Mouse (Mus musculus): ENCODE data around the gene Nlrp4c.
"Not testable (repeated sequence)": the region's sequence is repeated elsewhere in the genome, so short reads cannot be mapped to it uniquely, and the experiment has no call there.

The Nlrp4c gene

DNA sequence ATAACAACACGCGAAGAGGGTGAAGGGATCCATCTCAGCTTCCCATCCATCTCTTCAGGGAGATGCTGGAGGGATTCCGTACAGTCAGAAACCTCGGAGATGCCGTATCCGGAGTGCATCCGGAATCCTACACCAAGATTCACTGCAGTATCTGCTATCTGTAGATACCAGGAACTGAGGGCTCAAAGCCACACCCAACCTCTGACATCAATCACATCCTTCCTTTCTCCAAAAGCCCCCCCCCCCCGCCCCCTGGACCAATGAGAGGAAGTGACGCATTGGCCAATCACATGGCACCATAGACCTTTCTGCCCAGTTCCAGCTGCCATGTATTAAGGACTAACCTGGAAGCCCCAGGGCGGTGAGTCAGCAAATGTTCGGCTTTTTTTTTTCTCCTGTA lies at the start of gene Nlrp4c:
Nlrp4c (plus strand) TSS at position 301 of the 400 bp plus-strand sequence.
- DNase-seq (ENCODE audit: low spot score): no peak

DNA sequence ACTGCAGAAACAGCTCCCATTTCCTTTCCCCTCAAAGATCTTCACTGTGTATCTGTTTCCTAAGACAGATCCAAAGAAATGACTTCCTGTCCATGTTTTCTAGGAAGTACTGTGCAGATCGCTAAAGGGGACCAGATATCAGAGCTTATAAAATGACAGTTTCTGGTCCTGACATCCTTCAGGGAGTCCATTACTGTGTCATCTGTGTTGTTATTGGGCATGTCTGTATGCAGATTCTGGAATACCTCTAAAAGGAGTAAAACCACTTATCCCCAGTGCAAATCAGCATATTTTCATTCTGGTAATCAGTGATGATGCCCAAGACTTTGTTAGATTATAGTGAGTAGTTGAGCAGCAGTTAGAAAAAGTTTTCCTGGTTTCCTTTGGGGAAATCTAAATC lies 34.1 kb upstream of the Nlrp4c start, which contains the start of gene Vmn1r65:
Vmn1r65 (minus strand) TSS at position 101 of the 400 bp plus-strand sequence.
- no peak for DNase-seq (ENCODE audit: low spot score)

DNA sequence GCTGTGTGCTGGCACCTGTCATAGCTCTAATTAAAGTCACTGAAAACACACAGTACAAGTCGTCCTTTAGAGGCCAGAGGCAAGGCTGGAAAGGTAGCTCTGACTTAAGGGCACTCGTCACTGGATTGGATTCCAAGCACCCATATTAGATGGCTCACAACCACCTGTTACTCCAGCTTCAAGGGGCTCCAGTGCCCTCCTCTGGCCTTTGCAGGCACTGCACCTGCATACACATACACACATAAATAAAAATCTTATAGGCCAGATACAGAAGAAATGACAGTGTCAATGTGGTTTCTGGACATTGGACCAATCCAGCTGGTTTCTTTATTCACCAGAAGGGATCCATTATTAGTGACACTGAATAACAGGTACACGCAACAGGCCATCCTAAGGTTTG lies 74.5 kb downstream of the Nlrp4c start:
- no peak for DNase-seq (ENCODE audit: low spot score)

DNA sequence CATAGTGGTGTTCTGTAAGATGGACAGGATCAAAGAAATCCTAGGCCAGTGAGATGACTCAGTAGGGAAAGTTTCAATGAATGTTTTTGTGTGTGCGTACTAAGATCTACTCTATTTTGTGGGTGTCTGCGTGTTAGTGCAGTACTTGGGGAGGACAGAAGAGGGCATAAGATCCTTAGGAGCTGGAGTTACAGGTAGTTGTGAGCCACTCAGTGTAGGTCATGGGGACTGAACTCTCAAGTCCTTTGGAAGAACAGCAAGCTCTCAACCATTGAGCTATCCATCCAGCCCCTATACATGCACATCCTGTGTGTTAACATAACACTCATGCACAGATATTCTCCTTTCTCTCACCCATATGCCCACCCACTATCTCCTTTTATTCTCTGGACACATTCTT lies 75.1 kb downstream of the Nlrp4c start:
- DNase-seq (ENCODE audit: low spot score): not testable (repeated sequence)

DNA sequence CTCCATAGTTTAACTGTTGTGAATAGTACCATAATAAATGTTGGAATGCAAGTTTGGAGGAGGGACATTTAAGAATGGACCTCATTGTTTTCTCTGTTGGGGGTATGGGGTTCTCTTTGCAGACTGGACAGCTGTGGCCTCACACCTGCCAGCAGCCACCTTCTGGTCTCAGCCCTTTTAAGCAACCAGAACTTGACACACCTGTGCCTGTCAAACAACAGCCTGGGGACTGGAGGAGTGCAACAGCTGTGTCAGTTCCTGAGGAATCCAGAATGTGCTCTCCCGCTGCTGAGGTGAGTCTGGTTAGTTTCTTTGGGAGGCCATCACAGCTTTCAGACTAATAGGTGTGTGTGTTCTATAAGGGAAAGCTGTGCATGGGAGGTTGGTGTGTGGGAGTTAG lies 76.2 kb downstream of the Nlrp4c start:
- not testable (repeated sequence) for DNase-seq (ENCODE audit: low spot score)

DNA sequence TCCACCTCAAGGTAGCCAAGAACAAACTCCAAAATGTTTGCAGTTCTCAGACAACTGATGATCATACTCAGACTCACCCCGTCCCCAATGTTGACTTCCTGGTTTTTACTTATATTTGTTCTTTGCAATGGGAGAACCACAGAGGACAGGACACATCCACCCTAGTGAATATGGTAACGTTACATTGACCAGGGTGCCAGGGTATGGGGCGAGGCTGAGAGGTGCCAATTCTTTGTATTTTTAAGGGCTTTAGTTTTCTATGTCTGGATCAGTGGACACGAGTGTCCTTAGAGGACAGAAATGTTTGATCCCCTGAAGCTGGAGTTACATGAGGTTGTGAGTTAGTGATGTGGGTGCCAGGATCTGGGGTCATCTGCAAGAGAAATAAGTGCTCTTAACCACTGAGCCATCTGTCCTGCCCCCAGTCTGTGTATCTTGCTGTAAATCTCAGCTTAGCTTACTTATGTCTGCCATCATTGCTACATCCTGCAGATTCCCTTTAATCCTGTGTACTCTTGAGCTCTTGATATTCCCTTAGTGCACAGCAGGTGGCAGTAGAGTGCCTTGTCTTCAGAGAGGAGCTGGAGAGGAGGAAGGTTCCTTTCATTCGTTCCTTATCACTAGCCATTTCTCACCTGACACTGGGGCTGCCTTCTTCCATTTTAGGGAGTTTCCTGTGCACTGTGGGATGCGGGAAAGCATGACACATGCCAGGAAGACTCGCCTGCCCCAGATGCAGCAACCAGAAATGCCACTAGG lies 81.9 kb downstream of the Nlrp4c start:
- peak; percentile 73 for DNase-seq (ENCODE audit: low spot score)

DNA sequence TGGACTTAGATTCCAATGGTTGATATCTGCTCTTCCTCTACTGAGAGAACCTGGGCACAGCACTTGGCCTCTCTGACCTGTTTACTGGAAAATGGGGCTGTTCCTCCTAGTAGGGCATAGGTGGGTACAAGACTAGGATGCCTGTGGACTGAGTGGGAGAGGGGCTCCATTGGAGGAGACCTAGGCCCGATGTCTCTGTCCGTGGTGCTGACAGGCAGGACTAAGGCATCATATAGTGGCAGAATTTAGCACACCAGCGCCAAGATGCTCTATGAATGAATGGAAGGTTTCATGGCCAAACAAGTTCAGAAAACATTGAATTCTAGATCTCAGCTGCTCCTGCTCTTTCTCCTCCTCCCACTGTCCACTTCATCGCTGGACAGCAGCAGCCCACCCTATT lies 85.4 kb downstream of the Nlrp4c start:
- no peak for DNase-seq (ENCODE audit: low spot score)

DNA sequence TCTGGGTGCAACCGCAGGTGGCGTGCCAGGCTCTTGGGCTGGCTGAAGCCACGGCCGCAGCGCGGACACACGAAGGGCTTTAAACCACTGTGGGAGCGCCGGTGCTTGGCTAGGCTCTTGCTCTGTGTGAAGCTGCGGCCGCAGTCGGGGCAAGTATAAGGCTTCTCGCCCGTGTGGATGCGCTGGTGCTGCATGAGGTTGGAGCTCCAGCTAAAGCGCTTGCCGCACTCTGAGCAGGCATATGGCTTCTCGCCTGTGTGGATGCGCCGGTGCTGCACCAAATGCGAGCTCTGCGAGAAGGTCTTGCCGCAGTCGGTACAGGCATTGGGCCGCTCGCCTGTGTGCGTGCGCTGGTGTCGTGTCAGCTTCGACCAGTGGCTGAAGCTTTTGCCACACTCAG lies 87.7 kb downstream of the Nlrp4c start:
- no peak for DNase-seq (ENCODE audit: low spot score)

DNA sequence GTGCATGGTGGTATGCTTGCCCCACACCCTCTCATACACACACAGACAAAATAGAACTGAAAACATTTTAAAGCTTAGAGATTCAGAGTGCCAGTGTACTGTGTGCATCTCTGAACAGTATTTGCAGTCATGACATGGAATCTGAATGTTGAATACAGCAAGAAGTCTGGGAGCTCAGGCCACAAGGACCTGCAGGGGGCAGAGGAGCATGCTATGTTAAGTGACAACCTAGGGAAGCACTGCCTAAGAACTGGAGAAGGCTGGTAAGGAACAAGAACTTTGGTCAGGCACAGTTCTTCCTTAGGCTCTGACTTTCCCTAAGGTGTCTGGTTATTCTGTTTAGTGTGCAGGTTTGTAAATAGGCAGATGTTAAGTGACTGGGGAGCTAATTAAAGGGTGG lies 91.5 kb downstream of the Nlrp4c start:
- DNase-seq (ENCODE audit: low spot score): no peak

DNA sequence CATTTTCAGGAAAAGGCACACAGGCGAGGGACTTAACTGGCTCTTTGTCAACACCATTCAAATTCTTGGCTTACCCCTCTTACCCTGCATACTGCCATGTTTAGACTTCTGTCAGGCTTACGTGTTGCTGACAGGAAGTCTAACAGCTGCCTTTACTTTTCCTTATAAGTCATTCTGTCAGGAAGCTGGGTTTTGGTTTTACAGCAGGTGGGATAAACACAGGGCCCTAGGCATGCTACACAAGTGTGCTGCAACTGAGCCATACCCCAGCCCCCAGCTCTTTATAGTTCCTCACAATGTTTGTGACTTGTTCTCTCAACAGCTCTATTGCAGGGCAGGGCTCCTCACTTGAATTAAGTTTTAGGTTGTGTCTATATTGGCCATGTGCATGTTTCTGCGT lies 94.3 kb downstream of the Nlrp4c start:
- no peak for DNase-seq (ENCODE audit: low spot score)

DNA sequence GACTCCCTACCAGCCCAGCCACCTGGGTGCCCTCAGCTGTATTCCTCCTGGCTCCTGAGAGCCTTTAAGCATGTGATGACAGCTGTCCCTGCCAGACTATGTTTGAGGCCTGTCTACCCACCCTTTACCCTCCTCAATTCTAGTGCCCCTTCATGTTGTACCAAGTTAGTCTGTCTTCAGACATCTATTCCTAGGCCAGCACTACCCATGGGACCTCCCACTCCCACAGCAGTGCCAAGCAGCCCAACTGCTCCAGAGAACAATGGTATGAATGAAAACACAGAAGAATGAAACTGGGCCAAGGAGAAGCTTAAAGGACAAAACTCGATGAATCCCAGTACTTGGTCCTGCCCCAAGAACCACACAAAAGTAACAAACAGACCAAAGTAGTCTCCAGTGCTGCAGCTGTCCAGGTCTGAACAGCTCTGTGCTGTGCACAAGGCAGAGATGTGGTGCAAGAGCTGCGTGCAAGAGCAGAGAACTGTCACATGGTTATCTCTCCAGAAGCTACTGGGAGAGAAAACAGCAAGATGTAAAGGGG lies 99.1 kb downstream of the Nlrp4c start:
- DNase-seq (ENCODE audit: low spot score): no peak

DNA sequence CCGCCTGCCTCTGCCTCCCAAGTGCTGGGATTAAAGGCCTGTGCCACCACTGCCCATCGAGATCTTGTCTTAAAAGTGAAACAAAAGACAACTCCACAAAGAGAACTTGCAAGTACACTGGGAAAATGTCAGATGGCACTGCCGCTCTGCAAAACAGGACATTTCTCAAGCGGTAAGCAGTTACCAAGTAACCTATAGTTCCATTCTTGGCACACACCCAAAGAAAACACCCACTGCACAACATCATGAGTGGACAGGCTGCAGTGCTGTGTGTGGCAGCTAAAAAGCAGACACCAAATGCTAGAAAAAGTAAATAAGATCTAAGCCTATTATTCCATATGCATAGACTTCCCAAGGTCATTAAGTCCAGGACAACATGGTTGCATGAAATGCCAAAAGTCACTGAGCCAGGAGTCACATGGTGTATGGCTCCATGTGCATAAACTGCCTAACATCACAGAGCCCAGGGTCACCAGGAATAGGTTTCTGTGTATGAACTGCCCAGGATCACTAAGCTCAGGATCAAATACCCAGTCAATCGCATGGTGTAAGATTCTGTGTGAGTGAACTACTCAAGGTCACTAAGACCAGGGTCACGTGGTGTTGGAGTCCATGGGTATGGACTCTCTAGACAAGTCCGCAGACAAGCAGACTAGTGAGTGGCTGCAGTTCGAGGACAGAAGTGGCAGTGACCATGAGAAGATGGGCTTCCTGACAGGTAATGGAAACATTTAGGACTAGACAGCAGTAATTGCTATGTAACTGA lies 100.6 kb downstream of the Nlrp4c start:
- no peak for DNase-seq (ENCODE audit: low spot score)

DNA sequence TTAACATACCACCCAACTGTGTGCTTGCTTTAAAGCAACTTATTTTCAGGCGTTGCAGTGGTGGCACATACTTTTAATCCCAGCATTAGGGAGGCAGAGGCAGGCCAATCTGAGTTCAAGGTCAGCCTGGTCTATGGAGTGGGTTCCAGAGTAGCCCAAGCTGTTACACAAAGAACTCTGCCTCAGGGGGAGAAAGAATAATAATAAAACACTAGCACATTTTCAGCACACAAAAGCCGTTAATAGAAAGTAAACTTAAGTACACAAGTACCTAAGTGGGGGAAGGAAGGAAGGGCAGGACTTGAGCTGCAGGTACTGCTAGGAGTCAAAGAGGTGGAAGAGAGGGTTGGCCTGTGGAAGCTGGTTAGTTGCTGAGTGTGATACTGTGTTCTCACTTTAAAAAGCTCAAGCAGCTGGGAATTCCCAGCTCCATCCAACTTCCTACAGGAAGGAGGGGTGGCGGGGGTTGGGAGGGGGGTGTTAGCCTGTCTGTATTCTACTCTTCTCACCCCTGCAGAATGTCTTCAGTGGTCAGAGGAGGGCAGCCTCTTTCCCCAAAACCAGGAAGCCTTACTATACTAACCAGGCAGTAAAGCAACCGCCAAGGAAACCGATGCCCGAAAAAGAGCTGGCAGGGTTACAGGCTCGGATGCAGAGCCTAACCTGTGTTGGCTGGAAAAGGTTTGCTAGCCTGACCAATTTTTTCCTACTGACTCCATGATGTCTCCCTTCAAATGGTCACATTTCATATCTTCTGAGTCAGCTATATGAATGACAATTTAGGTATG lies 101.4 kb downstream of the Nlrp4c start:
- no peak for DNase-seq (ENCODE audit: low spot score)

DNA sequence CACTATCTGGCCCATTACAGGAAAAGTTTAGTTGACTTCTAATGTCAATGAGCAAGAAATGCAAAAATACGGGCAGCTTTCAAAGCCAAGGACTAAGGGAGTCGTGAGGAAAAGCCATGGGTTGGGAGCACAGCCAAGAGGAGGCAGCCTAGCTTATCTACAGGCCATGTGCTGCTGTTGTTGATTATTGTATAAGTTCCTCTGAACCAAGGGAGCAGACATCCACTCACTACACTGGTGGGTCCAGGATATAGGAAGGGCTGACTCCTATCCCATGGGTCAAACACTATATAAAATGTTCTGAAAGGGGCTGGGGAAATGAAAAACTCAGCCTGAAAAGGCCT lies 102.0 kb downstream of the Nlrp4c start:
- DNase-seq (ENCODE audit: low spot score): no peak

DNA sequence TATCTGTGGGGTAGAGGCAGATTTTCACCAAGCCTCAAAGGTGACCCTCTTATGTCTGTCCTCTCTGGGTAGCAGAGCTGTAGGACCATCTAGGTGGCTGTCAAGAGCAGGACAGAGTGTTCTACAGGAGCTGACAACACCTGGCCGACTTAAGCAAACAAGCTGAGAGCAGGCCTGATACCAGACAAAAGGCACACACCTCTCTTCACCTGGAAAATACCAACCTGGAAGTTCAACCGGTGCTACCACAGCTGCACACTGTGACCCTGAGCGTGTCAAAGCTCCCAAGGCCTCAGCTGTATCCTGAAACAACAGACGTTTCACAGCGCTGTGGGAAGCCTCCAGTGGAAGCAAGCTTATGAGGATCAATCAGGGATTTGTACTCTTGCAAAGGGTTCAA lies 102.7 kb downstream of the Nlrp4c start:
- DNase-seq (ENCODE audit: low spot score): no peak

DNA sequence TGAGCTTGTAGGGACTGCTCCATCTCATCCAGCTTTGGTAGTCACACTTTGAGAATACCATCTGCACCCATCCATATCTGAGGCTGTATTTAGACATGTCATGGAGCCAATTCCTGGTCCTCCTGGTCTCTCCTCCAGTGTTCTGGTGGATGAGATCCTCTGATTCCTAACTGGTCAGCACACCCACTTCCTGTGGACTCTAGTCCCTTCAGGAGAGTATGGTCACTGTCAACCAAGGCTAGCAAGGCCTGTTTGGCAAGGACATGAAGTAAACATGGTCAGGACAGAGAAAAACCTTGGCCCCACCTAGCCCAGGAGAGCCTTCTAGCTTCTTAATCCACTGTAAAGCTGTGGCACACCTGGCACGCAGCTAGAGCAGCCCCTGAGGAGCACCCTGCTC lies 106.3 kb downstream of the Nlrp4c start:
- no peak for DNase-seq (ENCODE audit: low spot score)

DNA sequence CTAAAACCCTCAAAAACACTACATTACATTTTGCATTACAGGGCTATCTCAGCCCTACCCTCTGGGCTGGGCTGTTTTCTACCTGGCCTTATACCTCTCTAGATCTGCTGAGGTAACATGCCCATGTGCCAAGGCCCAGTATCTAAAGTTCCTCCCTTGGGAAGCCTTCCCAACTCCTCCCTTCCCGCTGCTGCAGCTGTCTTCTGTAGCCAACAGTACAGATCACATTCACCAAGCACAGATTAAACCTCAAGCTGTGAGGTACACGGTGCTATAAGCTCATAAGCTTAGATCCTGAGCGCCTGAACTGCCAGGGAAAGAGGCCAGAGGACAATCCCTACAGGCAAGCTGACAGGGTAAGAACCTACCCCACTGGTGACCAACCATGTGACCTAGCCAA lies 107.1 kb downstream of the Nlrp4c start:
- DNase-seq (ENCODE audit: low spot score): no peak

DNA sequence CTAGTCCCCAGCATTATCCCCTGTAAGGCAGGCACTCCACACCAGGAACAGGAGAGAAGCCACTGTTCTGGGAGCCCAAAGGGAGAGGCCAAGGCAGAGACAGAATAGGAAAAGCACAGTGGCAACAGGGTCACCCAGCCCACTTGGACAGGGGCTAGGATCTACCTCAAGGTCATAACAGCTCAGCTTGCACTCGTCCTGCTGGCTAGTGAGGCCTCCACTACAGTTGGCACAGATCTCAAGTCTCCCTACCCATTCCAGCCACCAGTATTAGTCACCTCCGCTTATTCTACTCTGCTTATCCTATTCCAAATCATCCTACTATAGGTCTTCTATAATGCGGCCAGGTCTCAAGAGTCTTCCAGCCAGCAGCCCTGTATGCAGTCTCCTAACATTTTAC lies 108.2 kb downstream of the Nlrp4c start:
- DNase-seq (ENCODE audit: low spot score): no peak

DNA sequence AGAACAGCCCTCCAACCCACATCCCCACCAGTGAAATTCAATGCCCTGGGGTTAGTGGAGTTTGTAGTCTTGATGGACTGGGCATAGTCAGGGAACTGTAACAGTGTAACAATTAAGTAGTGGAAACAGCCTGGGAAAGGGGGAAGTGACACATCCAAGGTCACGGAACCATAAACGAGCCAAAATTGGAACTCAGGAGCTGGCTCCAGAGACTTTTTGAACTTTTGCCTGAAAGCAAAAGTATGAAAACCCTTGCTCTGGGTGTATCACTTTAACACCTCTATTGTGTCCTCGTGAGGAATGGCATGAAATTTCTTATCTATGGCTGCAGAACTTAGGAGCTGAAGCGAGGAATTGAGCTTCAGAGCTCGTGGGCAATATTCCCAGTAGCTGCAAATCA lies 109.2 kb downstream of the Nlrp4c start:
- no peak for DNase-seq (ENCODE audit: low spot score)

Data from c-Kit-positive CD71-positive TER-119-positive erythroid progenitor cells, embryonic 14.5 days (primary cell).